Mouse (Mus musculus): ENCODE results near the gene Cox14.
"Not testable (repeated sequence)": the region's sequence is repeated elsewhere in the genome, so short reads cannot be mapped to it uniquely, and the experiment has no call there.

The Cox14 gene

DNA sequence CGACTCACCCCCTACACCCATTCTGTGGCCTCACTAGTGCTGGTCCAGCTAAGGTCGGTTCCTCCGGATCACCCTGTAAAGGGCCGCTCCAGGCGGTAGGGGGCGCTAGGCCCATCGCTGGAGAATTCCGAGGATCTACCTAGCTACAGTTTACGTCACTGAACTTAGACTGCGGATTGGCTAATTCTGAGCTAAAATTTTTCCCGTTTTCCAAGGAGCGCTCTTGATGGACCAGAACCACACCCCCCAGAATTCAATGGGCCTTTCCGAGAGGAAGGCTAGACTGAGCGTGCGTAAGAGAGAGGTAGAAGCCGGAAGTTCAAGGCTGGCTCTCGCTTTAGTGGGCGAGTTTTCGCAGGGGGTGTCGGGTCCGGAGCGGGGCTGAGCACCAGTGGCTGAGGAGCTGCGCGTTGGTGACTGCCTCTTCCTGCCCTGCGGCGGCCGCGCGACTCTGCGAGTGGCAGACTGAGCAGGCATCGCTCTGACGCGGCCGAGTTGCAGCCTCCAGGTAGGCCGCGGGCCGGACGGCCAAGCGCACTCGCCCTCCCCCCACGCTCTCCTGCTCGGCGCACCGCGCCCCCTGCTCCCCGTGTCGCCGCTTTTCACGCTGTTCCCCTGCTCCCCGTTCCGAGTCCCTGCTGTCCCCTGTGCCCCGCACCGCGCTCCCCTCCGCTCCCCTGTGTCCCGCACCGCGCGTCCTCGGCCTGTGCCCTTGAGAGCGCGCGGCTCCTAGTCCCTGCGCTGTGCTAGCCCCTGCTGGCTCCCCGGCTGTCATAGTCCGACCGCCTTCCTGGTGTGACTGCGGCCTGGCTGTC is at the start of gene Cox14:
TSS of gene Cox14 (plus strand) at position 278 of the 815 bp plus-strand sequence.
- ATAC-seq (ENCODE audit: insufficient number of reproducible peaks, low FRiP score, low TSS enrichment), result peak; percentile 86

DNA sequence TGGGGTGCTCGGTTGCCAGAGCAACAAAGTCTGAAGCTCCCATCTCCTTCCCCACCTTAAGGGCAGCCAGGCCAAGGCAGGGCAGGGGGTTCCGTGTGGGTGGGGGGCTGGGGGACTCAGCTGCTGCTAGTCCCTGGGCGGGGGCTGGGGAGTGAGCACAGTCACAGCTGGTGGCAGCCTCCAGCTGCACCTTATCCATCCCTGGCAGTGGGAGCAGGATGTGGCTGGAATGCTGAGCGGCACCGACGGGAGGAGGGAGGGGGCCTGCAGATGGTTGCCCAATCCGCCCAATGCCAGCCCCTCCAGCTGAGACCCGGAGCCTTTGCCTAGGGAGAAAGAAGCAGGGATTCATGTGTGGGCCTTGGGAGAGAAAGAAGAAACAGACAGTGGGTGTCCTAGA is 48.3 kb upstream of the Cox14 start:
- no peak for ATAC-seq (ENCODE audit: insufficient number of reproducible peaks, low FRiP score, low TSS enrichment)

DNA sequence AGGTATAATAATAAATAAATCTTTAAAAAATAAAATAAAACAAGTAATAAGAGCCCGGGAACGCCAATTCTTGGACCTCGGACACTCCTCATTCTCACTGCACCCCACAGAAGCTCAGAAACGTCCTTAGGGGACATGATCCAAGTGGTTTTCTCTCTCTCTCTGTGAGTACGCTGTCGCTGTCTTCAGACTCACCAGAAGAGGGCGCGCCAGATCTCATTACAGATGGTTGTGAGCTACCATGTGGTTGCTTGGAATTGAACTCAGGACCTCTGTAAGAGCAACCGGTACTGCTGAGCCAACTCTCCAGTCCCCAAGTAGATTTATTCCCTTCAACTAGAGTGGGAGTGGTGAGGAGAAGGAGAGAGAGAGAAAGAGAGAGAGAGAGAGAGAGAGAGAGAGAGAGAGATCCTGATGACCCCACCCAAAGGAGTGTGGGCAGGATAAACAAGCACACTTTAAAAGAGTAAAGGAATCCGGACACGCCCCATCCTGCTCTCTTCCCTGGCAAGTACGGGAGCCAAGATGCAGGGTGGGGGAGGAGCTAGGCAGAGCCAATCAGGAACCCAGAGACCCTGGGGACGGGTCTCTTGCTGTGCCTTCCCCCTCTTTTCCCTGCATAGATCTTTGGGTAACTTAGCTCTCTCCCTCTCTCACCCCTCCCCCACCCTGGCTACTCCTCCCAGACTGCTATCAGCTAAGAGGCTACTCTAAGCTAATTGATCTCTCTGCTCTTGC is 47.2 kb upstream of the Cox14 start:
- no peak for ATAC-seq (ENCODE audit: insufficient number of reproducible peaks, low FRiP score, low TSS enrichment)

DNA sequence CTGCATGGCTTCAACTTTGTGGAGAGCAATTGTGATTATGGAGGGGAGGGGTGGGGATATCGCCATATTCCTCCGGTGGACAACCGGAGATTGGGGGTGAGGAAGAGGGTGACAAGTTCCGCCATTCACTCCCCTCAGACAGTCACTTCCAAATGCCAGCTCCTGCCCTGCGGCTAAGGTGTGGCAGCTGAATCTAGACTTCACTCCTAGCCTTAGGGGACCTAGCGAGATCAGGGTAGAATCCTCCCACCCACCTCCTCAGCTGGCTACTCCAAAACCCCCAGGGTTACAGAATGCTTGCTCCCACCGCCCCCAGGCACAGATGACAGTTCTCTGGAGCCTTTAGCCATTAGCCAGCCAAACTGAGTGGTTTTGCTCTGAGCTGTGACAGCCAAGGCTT is 46.4 kb upstream of the Cox14 start:
- ATAC-seq (ENCODE audit: insufficient number of reproducible peaks, low FRiP score, low TSS enrichment), result no peak

DNA sequence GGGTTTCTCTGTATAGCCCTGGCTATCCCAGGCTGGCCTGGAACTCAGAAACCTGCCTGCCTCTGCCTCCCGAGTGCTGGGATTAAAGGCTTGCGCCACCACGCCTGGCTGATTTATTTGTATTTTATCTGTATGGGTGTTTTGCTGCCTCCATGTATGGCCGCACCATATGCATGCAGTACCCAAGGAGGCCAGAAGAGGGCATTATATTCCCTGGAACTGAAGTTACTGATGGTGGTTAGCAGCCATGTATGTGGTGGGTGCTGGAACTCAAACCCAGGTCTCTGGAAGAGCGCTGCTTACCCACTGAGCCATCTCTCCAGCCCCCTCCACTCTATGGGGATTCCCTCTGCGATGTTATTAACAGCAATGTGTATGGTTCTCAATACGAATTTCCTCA is 42.5 kb upstream of the Cox14 start:
- no peak for ATAC-seq (ENCODE audit: insufficient number of reproducible peaks, low FRiP score, low TSS enrichment)

DNA sequence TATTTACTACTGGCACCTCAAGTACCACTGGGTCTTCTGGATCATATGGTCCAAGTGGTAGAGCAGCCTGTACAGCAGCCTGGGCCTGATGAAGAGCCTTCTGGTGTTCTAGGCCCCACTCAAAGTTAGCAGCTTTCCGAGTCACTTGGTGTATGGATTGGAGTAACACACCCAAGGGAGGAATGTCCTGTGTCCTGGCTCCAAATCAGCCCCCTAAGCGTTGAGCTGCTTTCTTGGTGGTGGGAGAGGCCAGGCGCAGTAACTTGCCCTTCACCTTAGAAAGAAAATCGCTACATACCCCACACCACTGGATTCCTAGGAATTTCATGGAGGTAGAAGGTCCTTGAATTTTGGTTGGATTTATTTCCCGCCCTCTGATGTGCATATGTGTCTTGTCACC is 41.3 kb upstream of the Cox14 start:
- ATAC-seq (ENCODE audit: insufficient number of reproducible peaks, low FRiP score, low TSS enrichment), result no peak

DNA sequence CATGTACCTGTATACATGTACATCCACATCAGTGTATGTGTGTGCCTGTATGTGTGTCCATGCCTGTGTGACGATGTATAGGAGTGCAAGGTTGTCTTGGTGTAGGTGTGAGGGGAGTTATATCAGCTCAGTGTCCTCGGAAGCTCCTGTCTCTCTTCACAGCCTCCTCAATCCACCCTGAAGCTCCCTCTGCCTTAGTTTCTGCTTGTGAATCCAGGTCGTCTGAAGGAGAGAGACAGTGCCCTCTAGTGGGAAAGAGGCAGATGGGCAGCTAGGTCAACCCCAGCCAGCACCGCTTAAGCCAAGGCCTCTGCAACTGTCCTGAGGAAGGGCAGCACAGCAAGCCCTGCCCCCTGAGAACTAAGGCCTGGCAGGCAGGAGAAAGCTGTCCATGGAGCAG is 36.7 kb upstream of the Cox14 start:
- ATAC-seq (ENCODE audit: insufficient number of reproducible peaks, low FRiP score, low TSS enrichment), result peak; percentile 75; the same call in 1 of the 2 replicates

DNA sequence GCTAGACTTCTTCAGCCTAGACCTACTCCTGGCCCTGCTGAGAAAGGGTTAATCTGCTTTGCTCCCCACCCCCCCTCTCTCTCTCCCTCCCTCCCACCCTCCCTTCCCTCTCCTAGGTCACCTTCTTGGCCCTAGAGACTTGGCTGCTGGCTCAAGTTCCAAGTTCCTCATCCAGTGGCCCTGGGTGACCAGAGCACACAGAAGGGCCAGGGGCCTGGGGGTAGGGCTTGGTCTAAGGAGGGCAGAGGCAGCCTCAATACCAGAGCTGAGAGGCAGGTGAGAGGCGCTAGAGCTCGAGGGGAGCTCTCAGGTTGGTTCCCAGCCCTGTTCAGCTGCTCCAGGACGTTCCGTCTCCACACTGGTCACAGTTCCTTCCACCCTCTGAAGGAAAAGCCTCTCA is 34.5 kb upstream of the Cox14 start:
- ATAC-seq (ENCODE audit: insufficient number of reproducible peaks, low FRiP score, low TSS enrichment), result no peak

DNA sequence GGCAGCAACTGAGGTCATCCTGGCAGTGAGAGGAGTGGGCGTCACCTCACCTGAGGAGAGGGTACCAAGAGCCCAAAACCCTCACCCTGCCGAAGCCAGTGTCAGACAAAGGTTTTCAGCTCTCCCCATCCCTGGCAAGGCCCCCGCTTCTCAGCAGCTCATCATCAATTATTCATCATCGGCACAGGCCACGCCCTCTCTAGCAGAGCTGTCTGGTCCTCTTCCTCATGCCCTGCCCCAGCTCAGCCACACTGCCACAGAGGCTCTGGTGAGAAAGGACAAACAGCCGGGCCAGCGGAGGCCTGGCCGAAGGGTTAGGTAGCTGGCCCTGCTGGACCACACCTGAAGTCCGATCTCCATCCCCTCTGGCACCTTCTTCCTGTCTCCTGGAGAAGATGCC is 33.4 kb upstream of the Cox14 start:
- no peak for ATAC-seq (ENCODE audit: insufficient number of reproducible peaks, low FRiP score, low TSS enrichment)

DNA sequence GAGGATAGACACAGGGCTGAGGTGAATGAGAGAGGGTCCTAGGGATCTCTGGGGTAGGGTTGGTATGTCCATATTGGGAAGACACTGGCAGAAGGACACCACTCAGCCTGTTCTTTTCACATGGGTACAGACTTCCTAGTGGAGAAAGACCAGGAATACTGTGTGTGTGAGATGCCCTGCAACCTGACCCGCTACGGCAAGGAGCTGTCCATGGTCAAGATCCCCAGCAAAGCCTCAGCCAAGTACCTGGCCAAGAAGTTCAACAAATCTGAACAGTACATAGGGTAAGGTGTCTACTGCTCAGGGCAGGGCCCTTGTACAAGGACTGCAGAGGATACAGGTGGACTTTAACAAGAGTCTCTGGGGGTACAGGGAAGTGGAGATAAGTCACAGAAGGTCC is 28.1 kb upstream of the Cox14 start:
- no peak for ATAC-seq (ENCODE audit: insufficient number of reproducible peaks, low FRiP score, low TSS enrichment)

DNA sequence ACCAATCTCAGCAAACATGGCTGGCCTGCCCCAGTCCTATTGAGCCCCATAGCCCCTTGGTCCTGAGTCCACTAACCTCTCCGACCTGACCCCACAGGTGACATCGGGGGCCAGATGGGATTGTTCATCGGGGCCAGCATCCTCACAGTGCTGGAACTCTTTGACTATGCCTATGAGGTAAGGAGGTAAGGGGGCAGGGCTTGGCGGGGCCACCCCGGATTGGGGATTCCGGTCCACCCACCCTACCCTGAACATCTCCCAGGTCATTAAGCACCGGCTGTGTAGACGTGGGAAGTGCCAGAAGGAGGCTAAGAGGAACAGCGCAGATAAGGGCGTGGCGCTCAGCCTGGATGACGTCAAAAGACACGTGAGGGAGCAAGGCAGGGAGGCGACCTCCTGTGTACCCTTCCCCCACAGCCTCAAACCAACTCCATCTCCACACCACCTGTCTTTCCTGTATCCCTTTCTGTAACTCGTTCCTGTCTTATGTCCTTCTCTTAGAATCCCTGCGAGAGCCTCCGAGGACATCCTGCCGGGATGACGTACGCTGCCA is 26.8 kb upstream of the Cox14 start:
- no peak for ATAC-seq (ENCODE audit: insufficient number of reproducible peaks, low FRiP score, low TSS enrichment)

DNA sequence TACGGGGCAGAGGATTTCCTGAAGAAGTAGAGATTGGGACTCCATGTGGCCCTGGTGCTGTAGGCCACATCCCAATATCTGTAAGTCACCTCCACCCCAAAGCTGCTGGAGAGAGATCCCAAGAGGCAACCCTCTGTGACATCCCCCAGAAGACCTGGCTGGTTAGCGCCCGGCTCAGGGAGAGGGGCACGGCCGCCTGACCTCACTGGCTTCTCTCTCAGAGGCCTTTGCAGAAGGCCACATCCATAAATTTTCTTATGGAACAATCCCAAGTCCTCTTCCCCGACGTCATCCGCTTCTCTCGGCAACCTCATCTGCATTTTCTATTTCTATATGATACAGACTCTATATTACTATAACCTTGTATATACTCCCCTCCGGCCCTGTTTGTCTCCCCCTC is 25.7 kb upstream of the Cox14 start:
- no peak for ATAC-seq (ENCODE audit: insufficient number of reproducible peaks, low FRiP score, low TSS enrichment)

DNA sequence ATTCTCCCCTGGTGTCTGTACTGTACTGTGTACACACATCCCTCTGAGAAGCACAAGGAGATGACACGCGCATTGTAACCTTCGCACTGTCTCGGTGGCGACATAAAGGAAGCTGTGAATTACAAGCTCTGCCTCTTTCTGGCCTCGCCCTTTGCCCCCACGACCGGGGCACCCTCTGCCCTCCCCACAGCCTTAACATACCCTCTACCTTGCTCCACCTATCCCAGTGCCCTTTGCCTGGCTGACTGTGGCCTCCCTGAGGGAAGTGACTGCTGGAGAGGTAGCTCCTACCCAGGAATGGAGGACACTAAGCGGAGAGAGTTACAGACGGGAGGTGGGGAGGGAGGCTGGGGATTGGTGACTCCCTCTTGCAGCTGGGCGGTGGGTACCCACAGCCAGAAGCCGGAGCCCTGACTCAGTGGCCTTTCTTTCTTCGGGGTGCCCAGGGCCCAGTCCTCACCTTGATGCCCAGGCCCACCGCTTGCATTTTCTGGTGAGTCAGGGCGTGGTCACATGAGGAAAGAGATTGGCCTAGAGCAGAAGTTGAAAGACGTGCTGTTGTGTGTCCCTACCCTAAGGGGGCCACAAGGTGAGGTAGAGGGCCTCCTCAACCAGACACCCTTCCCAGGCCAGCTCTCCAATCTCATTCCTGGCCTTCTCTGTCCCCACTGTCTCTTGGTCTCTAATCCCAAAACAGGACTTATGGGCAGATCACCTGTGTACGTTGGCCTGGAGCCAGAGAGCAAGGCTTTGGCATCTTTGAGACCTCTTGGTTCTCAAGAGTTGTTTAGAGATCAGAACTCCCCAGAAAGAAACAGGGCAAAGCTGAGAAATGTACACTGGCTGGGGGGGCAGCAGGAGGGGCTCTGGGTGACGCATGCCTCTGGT is 25.0 kb upstream of the Cox14 start:
- ATAC-seq (ENCODE audit: insufficient number of reproducible peaks, low FRiP score, low TSS enrichment), result no peak

DNA sequence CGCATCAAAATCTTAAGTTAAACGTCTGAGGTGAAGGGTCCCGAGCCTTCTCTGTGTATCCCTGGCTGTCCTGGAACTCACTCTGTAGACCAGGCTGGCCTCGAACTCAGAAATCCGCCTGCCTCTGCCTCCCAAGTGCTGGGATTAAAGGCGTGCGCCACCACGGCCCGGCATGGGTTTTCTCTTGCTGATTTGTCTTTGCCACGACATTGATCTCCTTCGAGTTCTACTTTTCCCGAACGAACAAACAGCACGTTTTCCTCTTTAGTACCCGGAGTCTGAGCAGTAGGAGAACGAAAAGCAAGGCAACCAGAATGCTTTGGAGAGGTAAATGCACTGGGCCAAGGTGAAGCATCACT is 23.8 kb upstream of the Cox14 start:
- ATAC-seq (ENCODE audit: insufficient number of reproducible peaks, low FRiP score, low TSS enrichment), result not testable (repeated sequence)

DNA sequence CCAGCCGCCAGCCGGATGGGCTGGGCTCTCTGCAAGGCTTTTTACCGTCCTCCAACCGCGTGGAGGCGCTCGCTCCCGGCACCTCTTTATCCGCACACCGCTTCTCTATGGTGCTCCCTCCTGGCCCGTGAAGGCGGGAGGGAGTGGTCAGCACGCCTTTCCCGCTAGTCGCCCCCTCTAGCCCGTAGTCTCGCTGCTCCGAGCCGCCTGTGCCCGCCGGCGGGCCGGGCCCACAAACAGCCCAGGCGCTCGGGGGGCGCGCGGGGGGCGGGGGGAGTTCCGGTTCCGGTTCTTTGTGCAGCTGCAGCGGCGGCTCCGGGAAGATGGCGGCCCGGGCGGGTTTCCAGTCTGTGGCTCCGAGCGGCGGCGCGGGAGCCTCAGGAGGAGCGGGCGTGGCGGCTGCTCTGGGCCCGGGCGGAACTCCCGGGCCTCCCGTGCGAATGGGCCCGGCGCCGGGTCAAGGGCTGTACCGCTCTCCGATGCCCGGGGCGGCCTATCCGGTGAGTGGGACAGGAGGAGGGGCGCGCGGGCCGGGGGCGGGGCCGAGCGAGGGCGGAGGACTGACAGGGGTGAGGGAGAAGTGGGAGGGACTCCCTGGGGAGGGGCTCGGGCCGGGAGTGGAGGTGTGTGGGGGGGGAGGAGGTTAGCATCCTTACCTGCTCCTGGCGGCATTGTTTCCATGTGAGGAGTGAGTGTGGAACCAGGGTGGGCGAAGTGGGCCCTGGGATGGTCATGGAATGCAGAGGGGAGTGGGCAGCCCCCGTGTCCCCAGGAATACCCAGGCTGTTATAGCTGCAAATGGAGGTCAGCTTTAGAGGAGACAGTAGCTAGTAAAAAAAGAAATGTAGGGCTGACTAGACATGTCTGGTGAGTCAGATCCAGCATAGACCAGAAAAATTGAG is 23.2 kb upstream of the Cox14 start, which contains the start of gene Smarcd1:
TSS of gene Smarcd1 (plus strand) at position 131 of the 902 bp plus-strand sequence.
- ATAC-seq (ENCODE audit: insufficient number of reproducible peaks, low FRiP score, low TSS enrichment), result peak; percentile 74

DNA sequence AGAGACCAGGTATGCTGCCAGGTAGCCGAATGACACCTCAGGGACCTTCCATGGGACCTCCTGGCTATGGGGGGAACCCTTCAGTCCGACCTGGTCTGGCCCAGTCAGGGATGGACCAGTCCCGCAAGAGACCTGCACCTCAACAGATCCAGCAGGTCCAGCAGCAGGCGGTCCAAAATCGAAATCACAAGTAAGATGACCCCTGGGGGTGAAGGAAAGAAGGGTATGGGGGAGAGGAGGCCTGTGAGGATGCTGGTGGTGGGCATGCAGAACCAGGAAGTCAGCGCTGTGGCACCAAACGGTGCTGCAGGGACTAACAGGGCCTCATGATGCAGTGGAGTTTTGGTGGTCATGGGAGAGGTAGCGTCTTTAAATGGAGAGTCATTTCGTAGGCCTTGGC is 22.3 kb upstream of the Cox14 start:
- ATAC-seq (ENCODE audit: insufficient number of reproducible peaks, low FRiP score, low TSS enrichment), result no peak

DNA sequence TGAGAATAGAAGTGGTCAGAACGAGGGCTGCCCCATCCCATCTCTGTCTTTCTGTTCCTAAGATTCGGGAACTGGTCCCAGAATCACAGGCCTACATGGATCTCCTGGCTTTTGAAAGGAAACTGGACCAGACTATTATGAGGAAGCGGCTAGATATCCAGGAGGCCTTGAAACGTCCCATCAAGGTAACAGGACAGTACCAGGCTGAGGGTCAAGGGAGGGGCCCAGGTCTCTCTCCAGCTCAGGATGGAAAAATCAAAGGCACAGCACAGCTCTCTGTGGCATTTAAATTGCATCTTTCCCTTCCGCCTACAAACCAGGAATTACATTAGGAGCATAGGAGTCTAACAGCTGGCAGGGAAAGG is 21.8 kb upstream of the Cox14 start:
- no peak for ATAC-seq (ENCODE audit: insufficient number of reproducible peaks, low FRiP score, low TSS enrichment)

DNA sequence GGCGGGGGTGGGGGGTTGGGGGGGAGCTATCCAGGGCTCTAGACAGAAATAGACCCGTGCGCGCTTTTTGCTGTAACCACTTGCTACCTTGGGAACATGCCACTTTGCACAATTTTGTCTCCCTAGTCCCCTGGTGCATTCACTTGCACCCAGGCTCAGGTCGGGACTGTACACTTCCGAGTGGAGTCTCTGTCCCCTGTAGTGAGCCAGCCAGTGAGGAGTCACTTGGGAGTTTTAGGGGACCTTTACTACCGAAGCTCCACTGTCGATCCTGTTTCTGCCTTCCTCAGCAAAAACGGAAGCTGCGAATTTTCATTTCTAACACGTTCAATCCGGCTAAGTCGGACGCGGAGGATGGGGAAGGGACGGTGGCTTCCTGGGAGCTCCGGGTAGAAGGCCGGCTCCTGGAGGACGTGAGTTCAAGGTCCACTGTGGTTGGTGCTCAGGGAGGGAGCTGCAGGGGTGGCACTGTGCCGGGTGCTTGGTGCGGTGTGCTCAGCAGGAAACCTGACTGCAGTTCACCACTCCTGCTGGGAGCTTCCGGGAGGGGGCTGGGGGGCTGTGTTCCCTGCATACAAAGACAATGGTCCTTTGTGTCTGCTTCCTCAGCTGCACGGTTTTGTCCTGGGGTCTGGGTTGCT is 21.3 kb upstream of the Cox14 start:
- ATAC-seq (ENCODE audit: insufficient number of reproducible peaks, low FRiP score, low TSS enrichment), result no peak

DNA sequence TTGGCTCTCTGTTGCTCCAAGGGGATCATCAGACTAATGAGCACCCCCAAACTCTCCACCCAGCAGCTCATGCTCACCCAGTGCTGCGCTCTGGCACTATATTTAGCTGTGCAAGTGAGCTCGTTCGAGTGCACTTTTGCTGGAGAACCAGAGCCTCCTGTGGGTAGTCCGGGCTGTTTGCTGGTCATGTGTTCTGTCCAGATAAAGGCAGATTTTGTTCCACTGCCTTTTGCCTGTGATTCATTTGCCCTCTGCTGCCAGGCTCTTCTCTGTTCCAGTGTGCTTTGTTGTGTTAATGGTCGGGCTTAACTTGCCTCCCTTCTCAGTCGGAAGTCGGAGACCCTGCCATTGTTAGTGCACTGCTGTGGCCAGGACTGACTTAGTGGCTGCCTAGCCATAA is 20.5 kb upstream of the Cox14 start:
- no peak for ATAC-seq (ENCODE audit: insufficient number of reproducible peaks, low FRiP score, low TSS enrichment)
